18 mouse cellular contexts compared by ENCODE assay signal in genomic region chr10:115861967-115862366, GRCm38 (mm10). TPM values are rescaled to one million over a fixed set of nuclear protein-coding genes. Genes with fewer than 3 reads are reported as not detected.
DNase-seq lines count a peak whose midpoint lies in the region; ATAC-seq and TF ChIP-seq lines count a peak whose summit lies in the region.
"Had no signal": no experiment of that assay in that cellular context is flagged by ENCODE, and none has a peak within 500 bp of the region (broad histone marks: within the 10 kb centered on the region; RNA-seq: fewer than 3 reads in every experiment).

No protein-coding gene starts in this region.

- H3K27ac ChIP-seq in lung, postnatal 0 days (ENCODE audit: low read length), result no peak overlapping the region
- H3K27ac ChIP-seq in embryonic facial prominence, embryonic 10.5 days (replicated peaks), result no peak overlapping the region
- no peak overlapping the region for H3K27ac ChIP-seq in stomach, postnatal 0 days (replicated peaks)
- H3K27ac ChIP-seq: embryonic facial prominence, embryonic 15.5 days; gastrocnemius, adult 2 months; hindbrain, embryonic 15.5 days; macrophage; midbrain, embryonic 12.5 days had no signal

- H3K4me3 ChIP-seq in lung, postnatal 0 days (ENCODE audit: low read depth, low read length), result no peak overlapping the region
- no peak overlapping the region for H3K4me3 ChIP-seq in embryonic facial prominence, embryonic 10.5 days
- H3K4me3 ChIP-seq in stomach, postnatal 0 days (ENCODE audit: low read depth, low read length), result no peak overlapping the region
- H3K4me3 ChIP-seq: embryonic facial prominence, embryonic 15.5 days; hindbrain, embryonic 15.5 days; midbrain, embryonic 12.5 days had no signal

- no peaks in the 10 kb centered on the region for H3K36me3 ChIP-seq in lung, postnatal 0 days (ENCODE audit: insufficient read depth, low read length)
- no peaks in the 10 kb centered on the region for H3K36me3 ChIP-seq in embryonic facial prominence, embryonic 10.5 days (replicated peaks)
- no peaks in the 10 kb centered on the region for H3K36me3 ChIP-seq in stomach, postnatal 0 days (ENCODE audit: control insufficient read depth, insufficient read depth, low read length)
- H3K36me3 ChIP-seq: embryonic facial prominence, embryonic 15.5 days; hindbrain, embryonic 15.5 days; midbrain, embryonic 12.5 days had no signal

- no peaks in the 10 kb centered on the region for H3K9me3 ChIP-seq in lung, postnatal 0 days (ENCODE audit: low read length)
- H3K9me3 ChIP-seq in embryonic facial prominence, embryonic 10.5 days, result no peaks in the 10 kb centered on the region
- H3K9me3 ChIP-seq in stomach, postnatal 0 days (ENCODE audit: control insufficient read depth, low read length), result no peaks in the 10 kb centered on the region
- H3K9me3 ChIP-seq: embryonic facial prominence, embryonic 15.5 days; hindbrain, embryonic 15.5 days; midbrain, embryonic 12.5 days had no signal

- no peaks in the 10 kb centered on the region for H3K27me3 ChIP-seq in lung, postnatal 0 days (replicated peaks; ENCODE audit: insufficient read depth, low read length)
- no peaks in the 10 kb centered on the region for H3K27me3 ChIP-seq in embryonic facial prominence, embryonic 10.5 days (replicated peaks; ENCODE audit: low read depth, poor library complexity, severe bottlenecking)
- H3K27me3 ChIP-seq in stomach, postnatal 0 days (ENCODE audit: control insufficient read depth, insufficient read depth, low read length), result no peaks in the 10 kb centered on the region
- H3K27me3 ChIP-seq: embryonic facial prominence, embryonic 15.5 days; hindbrain, embryonic 15.5 days; midbrain, embryonic 12.5 days had no signal

- no peak for TF ChIP-seq CTCF in lung, postnatal 0 days (IDR thresholded peaks at IDR 0.05)
- TF ChIP-seq CTCF in stomach, postnatal 0 days (IDR thresholded peaks at IDR 0.05; ENCODE audit: low read depth), result no peak

- TF ChIP-seq EP300 in lung, postnatal 0 days (IDR thresholded peaks at IDR 0.05), result no peak
- TF ChIP-seq EP300 in stomach, postnatal 0 days (optimal IDR thresholded peaks at IDR 0.05), result no peak

- H3K9ac ChIP-seq in lung, postnatal 0 days (replicated peaks; ENCODE audit: low read depth), result no peak overlapping the region
- no peak overlapping the region for H3K9ac ChIP-seq in stomach, postnatal 0 days (ENCODE audit: low read length)
- H3K9ac ChIP-seq: embryonic facial prominence, embryonic 15.5 days; hindbrain, embryonic 15.5 days; midbrain, embryonic 12.5 days had no signal

- H3K4me2 ChIP-seq in lung, postnatal 0 days (replicated peaks; ENCODE audit: low read depth, low read length), result no peak overlapping the region
- H3K4me2 ChIP-seq in stomach, postnatal 0 days (replicated peaks; ENCODE audit: low read depth), result no peak overlapping the region
- H3K4me2 ChIP-seq: embryonic facial prominence, embryonic 15.5 days; hindbrain, embryonic 15.5 days; midbrain, embryonic 12.5 days had no signal

- DNase-seq in lung, adult 18-20 months, result peak; percentile 4 to 29
- DNase-seq in lung, postnatal 0 days (ENCODE audit: low spot score), result no peak
- peak; percentile 60 for DNase-seq in embryo, embryonic 10.5 days (ENCODE audit: low spot score)
- DNase-seq in embryonic facial prominence, embryonic 10.5 days (ENCODE audit: low spot score), result peak; percentile 9
- DNase-seq in stomach, postnatal 0 days (ENCODE audit: low spot score), result peak; percentile 54
- no peak for DNase-seq in ovary, postnatal 36 days (ENCODE audit: low spot score)
- no peak for DNase-seq in spleen, postnatal 4 days (ENCODE audit: low spot score in 2 of 2)
- DNase-seq: adrenal gland, adult 8-10 months; cerebellum, adult 11-12 months; cerebellum, postnatal 10 days; gastrocnemius, adult 2 months; left cerebral cortex, postnatal 4 days had no signal

- H3K4me1 ChIP-seq in lung, postnatal 0 days (ENCODE audit: insufficient read depth, low read depth, low read length), result no peaks in the 10 kb centered on the region
- H3K4me1 ChIP-seq in embryonic facial prominence, embryonic 10.5 days, result peaks cover 14% of the 10 kb centered on the region
- H3K4me1 ChIP-seq in stomach, postnatal 0 days (replicated peaks; ENCODE audit: control insufficient read depth, insufficient read depth), result no peaks in the 10 kb centered on the region
- H3K4me1 ChIP-seq: embryonic facial prominence, embryonic 15.5 days; hindbrain, embryonic 15.5 days; midbrain, embryonic 12.5 days had no signal

- ATAC-seq in lung, postnatal 0 days, result no peak
- peak; percentile 53; the same call in 1 of the 2 replicates for ATAC-seq in stomach, postnatal 0 days (ENCODE audit: low FRiP score, low TSS enrichment)
- ATAC-seq: activated CD4-positive, CD25-positive, alpha-beta regulatory T cell, adult 4 months; forebrain, embryonic 14.5 days had no signal

- WGBS in lung, postnatal 0 days, result 43% methylated on average over 5 of the region's 5 CpGs
- WGBS in embryonic facial prominence, embryonic 10.5 days, result 61% methylated on average over 5 of the region's 5 CpGs
- WGBS in stomach, postnatal 0 days, result 38% methylated on average over 5 of the region's 5 CpGs

RNA-seq across cellular contexts. Expression of gene Tspan8, which starts 45.3 kb away (rescaled TPM):
- 253 and 301 TPM in 2 replicates for polyA plus RNA-seq in lung, postnatal 0 days (2015; fragmentation: Nextera tagmentation; extraction: Ambion mirVana)
- 0.34 and 0.76 TPM in 2 replicates for polyA plus RNA-seq in embryonic facial prominence, embryonic 10.5 days (2016; fragmentation: Nextera tagmentation; extraction: Ambion mirVana)
- 250 and 264 TPM in 2 replicates for polyA plus RNA-seq in stomach, postnatal 0 days (2015; fragmentation: Nextera tagmentation; extraction: Ambion mirVana)
- polyA plus RNA-seq: macrophage had no signal

Comparison
In these comparisons a context has a peak if more than half of its experiments do, and no peak if none do; other contexts are left out.
1. DNase-seq: peak in lung, adult 18-20 months (2 of 2), embryo, embryonic 10.5 days (single experiment), embryonic facial prominence, embryonic 10.5 days (single experiment) and stomach, postnatal 0 days (single experiment); none in lung, postnatal 0 days (single experiment), ovary, postnatal 36 days (single experiment) and spleen, postnatal 4 days (0 of 2).
2. RNA of gene Tspan8, which starts 45.3 kb away (polyA plus RNA-seq): 253 to 301 TPM in lung, postnatal 0 days and 250 to 264 TPM in stomach, postnatal 0 days; 0.34 to 0.76 TPM in embryonic facial prominence, embryonic 10.5 days; every median in the first group is over 100 times any median in the second.